Mouse (Mus musculus) CH12.LX (cell line): ENCODE data around the gene Ascc1.

Experiments
- BHLHE40 ChIP-seq: IDR thresholded peaks from 2 replicates; pipeline ENCODE4 v1.6.1; 2011; ENCODE audit warnings: mild to moderate bottlenecking, low read depth, low read length, improper control_type of control experiment
- CTCF ChIP-seq, 2 experiments: IDR thresholded peaks in 1 of 2; conservative IDR thresholded peaks in 1 of 2; 2 replicates each; pipeline ENCODE4 v1.5.1; 2011 to 2012; ENCODE audit warnings: low read depth in 2 of 2, low read length in 2 of 2, improper control_type of control experiment in 1 of 2, inconsistent platforms in 1 of 2, mild to moderate bottlenecking in 1 of 2, moderate library complexity in 1 of 2
- E2F4 ChIP-seq: IDR thresholded peaks from 2 replicates; pipeline ENCODE4 v1.6.1; 2011; ENCODE audit warnings: low read depth, low read length, improper control_type of control experiment; ENCODE audit not compliant: insufficient replicate concordance
- GABPA ChIP-seq: IDR thresholded peaks from 2 replicates; pipeline ENCODE4 v1.6.1; 2012; ENCODE audit warnings: low read depth, low read length, improper control_type of control experiment, inconsistent platforms; ENCODE audit not compliant: insufficient replicate concordance
- HCFC1 ChIP-seq: IDR thresholded peaks from 2 replicates; pipeline ENCODE4 v1.6.1; 2012; ENCODE audit warnings: low read depth, mild to moderate bottlenecking, inconsistent platforms, low read length, improper control_type of control experiment
- IRF4 ChIP-seq: IDR thresholded peaks from 2 replicates; pipeline ENCODE4 v1.6.1; 2014; ENCODE audit warnings: low read depth, mild to moderate bottlenecking, inconsistent platforms, low read length, improper control_type of control experiment
- JUND ChIP-seq: conservative IDR thresholded peaks from 2 replicates; pipeline ENCODE4 v1.6.1; 2011; ENCODE audit warnings: low read depth, low read length, improper control_type of control experiment
- MAZ ChIP-seq: IDR thresholded peaks from 2 replicates; pipeline ENCODE4 v1.6.1; 2012; ENCODE audit warnings: low read depth, mild to moderate bottlenecking, inconsistent platforms, low read length, improper control_type of control experiment, moderate library complexity
- POLR2A ChIP-seq: IDR thresholded peaks from 2 replicates; pipeline ENCODE4 v1.6.1; 2011; ENCODE audit warnings: low read depth, mild to moderate bottlenecking, improper control_type of control experiment, low read length
- SIN3A ChIP-seq: IDR thresholded peaks from 2 replicates; pipeline ENCODE4 v1.6.1; 2012; ENCODE audit warnings: low read length, improper control_type of control experiment, inconsistent platforms
- UBTF ChIP-seq: IDR thresholded peaks from 2 replicates; pipeline ENCODE4 v1.6.1; 2012; ENCODE audit warnings: low read depth, mild to moderate bottlenecking, inconsistent platforms, low read length, improper control_type of control experiment, moderate library complexity
- USF1 ChIP-seq: IDR thresholded peaks from 2 replicates; pipeline ENCODE4 v1.6.1; 2014; ENCODE audit warnings: low read depth, mild to moderate bottlenecking, inconsistent platforms, low read length, improper control_type of control experiment
- ZC3H11A ChIP-seq: IDR thresholded peaks from 2 replicates; pipeline ENCODE4 v1.6.1; 2012; ENCODE audit warnings: low read depth, mild to moderate bottlenecking, inconsistent platforms, low read length, improper control_type of control experiment
- ZKSCAN1 ChIP-seq: IDR thresholded peaks from 2 replicates; pipeline ENCODE4 v1.6.1; 2012; ENCODE audit warnings: low read depth, inconsistent platforms, low read length, improper control_type of control experiment, borderline replicate concordance

DNA sequence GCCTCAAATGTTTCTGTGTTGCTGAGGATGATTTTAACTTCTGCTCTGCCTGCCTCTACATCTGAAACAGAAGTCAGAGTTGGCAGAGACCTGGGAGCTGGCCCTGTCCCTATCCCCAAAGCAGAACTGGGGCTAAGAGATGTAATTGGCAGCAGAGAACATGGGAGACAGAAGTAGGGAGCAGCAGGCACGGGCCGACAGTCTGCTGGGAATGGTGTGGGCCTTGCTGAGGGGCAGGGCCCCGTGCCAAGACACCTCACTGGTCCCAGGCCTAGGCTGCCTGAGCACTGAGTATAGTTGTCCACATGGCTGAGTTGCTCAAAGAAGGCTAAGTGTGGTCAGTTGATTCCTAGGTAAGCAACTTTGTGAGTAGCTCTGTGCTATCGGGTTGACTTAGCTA, 81.5 kb downstream of the Ascc1 start:
- TF ChIP-seq JUND (no peak), MAZ (no peak), USF1 (no peak), ZKSCAN1 (no peak), BHLHE40 (no peak), POLR2A (no peak), HCFC1 (no peak), UBTF (no peak), CTCF (conservative IDR thresholded peaks at IDR 0.05 in 1 of 2, IDR thresholded peaks at IDR 0.05 in 1 of 2; ENCODE audit: low read depth in 2 of 2, low read length in 2 of 2) (no peak), E2F4 (no peak), IRF4 (no peak), ZC3H11A (no peak), GABPA (no peak), SIN3A (no peak)
